Mouse (Mus musculus) lung, postnatal 0 days (tissue): ENCODE measurements at regions not wholly inside any gene's neighbourhood (a gene's known extent, or its start where the extent isn't known, plus 50 kb on each side); places are given as distances from the start of the nearest gene placed in this dataset.
"Not testable (repeated sequence)": the region's sequence is repeated elsewhere in the genome, so short reads cannot be mapped to it uniquely, and the experiment has no call there.

ENCODE experiments used
- CTCF ChIP-seq: IDR thresholded peaks from 2 replicates; pipeline ENCODE4 v1.5.1; 2016; ENCODE audit warnings: antibody characterized with exemption, mild to moderate bottlenecking
- EP300 ChIP-seq: IDR thresholded peaks from 2 replicates; pipeline ENCODE4 v1.6.1; 2016; ENCODE audit warnings: antibody characterized with exemption, mild to moderate bottlenecking, control low read depth

DNA sequence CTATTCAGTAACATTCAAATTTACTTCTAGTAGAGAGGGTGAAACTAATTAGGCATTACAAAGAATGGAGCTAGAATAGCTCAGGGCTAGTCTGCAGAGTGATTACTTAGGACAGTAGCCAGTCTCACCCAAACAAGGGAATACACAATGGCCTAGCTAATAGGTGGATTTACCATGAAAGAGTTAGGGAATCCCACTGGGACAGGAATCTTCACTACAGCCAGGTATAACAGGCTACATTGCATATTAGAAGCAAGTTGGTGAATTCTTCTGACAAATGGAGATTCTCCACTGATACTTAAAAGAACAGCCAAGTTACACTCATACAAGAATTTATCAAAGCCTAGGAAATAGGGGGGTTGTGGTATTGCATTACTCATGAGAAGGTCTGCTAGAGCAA lies 670.2 kb upstream of the Chrm3 start:
- TF ChIP-seq CTCF, EP300: not testable (repeated sequence)
